Mouse (Mus musculus) gastrocnemius, adult 2 months (tissue): ENCODE data around the gene Rassf5. TPM values are rescaled to one million over a fixed set of nuclear protein-coding genes. Genes with fewer than 3 reads are reported as not detected.

Source experiments
- DNase-seq: peaks from one replicate; pipeline ENCODE4 v3.0.0; 2022
- H3K27ac ChIP-seq: fragments of 200-600 bp; 2 replicates; pipeline ENCODE4 v1.8.1; 2022; ENCODE audit warnings: mild to moderate bottlenecking
- H3K4me3 ChIP-seq: fragments of 200-600 bp; 2 replicates; pipeline ENCODE4 v1.8.1; 2022; ENCODE audit warnings: mild to moderate bottlenecking, moderate library complexity
- CTCF ChIP-seq: fragments of 200-600 bp; IDR thresholded peaks from 2 replicates; pipeline ENCODE4 v1.8.1; 2022; ENCODE audit warnings: antibody characterized with exemption, mild to moderate bottlenecking, moderate library complexity
- intact Hi-C: fragments of 180-260 bp; cut with DNase I; formaldehyde crosslinking; loops from one replicate; pipeline ENCODE4 v1.15.1; 2025
- total RNA-seq, 2 experiments: library from RNA; stranded (reverse); gene quantifications; 2 replicates each; pipeline ENCODE4 v1.2.3; 2021

Gene Rassf5
- total RNA-seq, 2 experiments from 2014 or later, result 0.71 to 1.1 TPM

DNA sequence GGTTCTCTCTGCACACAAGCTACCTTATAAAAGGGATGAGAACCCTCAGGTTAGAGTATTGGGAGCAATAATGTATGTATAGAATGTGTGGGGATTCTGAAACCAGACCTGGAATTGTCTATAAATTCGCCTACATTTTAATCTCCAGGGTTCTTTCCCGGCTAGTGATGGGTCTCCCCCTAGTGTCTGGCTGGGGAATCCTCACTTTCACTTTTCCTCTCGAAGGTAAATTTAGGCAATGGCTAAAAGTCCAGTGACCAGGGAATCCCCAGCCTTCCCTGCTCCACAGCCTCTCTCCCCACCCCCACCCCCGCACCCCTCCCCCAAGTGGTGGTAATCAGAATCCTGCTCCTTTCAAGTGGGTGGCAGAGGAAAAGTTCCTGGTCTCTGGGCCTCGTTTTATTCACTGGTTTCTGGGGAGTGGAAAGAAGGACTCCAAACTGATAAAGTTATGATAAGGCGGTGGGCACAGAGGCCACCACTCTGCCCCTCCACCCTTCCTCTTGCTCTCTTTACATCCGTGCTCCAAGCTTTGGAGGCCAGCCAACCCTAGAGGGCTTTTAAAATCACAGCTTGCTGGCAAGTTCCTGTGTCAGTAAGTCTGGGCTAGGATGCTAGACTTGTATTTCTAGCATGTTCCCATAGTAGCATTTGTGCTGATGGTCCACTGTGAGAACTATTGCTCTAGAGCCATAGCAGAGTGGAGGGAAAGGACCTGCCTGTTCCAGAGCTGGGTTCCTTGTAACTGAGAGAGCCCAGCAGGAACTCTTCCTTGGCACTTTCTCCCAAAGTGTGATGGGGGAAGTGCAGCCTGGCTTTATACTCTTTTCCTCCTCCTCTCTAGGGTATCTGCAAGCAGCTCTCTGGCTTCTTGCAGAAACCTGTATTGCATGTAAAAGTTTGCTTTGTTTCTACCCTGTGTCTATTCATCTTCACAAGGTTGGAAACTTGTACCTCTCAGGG, 1.7 kb upstream of the Rassf5 start:
- no peak for DNase-seq
- Histone ChIP-seq H3K27ac (peak overlapping the region; percentile 32; the same call in 1 of the 2 replicates), H3K4me3 (peak overlapping the region; percentile 88)
- TF ChIP-seq CTCF, result peak; percentile 82
- intact Hi-C loops, result loop anchor here (1.0 to 5.0 kb wide), 2 partner anchors 65 to 129 kb away; no protein-coding TSS in a partner anchor

- Histone ChIP-seq H3K4me3 (peak overlapping the region; percentile 88), H3K27ac (no peak overlapping the region; the same call in 1 of the 2 replicates)
- intact Hi-C loops, result loop anchor here (1.0 to 5.0 kb wide), 2 partner anchors 65 to 129 kb away; no protein-coding TSS in a partner anchor
- peak; percentile 59 for DNase-seq
- peak; percentile 62 for TF ChIP-seq CTCF
Observed at GRCm38 (mm10) chr1:131245926-131246325, 868 bp upstream of the Rassf5 start.

- intact Hi-C loops, result loop anchor here (5.0 kb wide), 2 partner anchors 37 to 127 kb away; no protein-coding TSS in a partner anchor
- DNase-seq, result no peak
- Histone ChIP-seq H3K27ac (peak overlapping the region; percentile 79), H3K4me3 (peak overlapping the region; percentile 88)
- TF ChIP-seq CTCF, result no peak
Observed at GRCm38 (mm10) chr1:131244536-131245088, 446 bp downstream of the Rassf5 start.

GRCm38 (mm10) chr1:131242956-131243355, 2.1 kb downstream of the Rassf5 start:
- intact Hi-C loops, result loop anchor here (5.0 kb wide), 1 partner anchor 36 kb away; no protein-coding TSS in a partner anchor
- TF ChIP-seq CTCF, result no peak
- no peak overlapping the region for H3K4me3 ChIP-seq

DNA sequence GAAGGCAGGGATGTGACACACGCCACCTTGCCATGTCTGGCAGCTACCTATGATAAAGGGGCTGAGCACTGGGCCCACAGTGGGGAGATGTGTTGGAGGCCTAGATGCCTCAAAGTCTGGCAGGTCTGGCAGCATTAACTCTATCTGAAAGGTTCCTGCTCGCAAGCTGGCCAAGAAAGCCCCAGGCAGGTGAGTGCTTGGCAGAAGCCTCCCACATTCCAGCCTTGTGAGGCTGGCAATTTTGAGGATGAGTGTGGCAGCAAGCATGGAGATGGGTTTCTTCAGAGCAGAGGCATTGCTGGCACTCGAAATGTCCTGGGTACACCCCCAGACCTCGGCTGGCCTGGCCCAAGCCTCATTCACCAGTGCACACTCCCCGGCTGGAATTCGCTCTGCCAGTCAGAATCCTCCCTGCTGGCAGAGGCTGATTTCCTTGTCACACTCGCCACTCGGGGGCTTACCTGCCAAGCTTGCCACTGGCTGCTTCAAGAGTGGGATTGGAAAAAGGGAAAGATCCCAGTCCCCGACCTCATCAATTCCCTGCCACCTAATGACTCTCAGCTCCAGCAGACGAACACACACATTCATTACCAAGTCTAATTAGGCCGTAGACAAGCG, 5.4 kb downstream of the Rassf5 start:
- DNase-seq, result no peak
- intact Hi-C loops, result loop anchor here (5.0 kb wide), 1 partner anchor 32 kb away; no protein-coding TSS in a partner anchor

More at GRCm38 (mm10) chr1:131242956-131243355, 2.1 kb downstream of the Rassf5 start:
- peak overlapping the region; percentile 16; the same call in 1 of the 2 replicates for H3K27ac ChIP-seq
- DNase-seq, result no peak

GRCm38 (mm10) chr1:131238931-131239381, 6.1 kb downstream of the Rassf5 start:
- no peak overlapping the region for H3K4me3 ChIP-seq
- intact Hi-C loops, result no loop called here
- TF ChIP-seq CTCF, result no peak
- DNase-seq, result peak; percentile 79
- peak overlapping the region; percentile 65 for H3K27ac ChIP-seq

More for the DNA sequence above, 5.4 kb downstream of the Rassf5 start:
- Histone ChIP-seq H3K27ac (peak overlapping the region; percentile 65), H3K4me3 (no peak overlapping the region)
- TF ChIP-seq CTCF, result no peak

GRCm38 (mm10) chr1:131236077-131236476, 9.0 kb downstream of the Rassf5 start:
- TF ChIP-seq CTCF, result no peak
- Histone ChIP-seq H3K27ac (no peak overlapping the region; the same call in 1 of the 2 replicates), H3K4me3 (no peak overlapping the region)
- no peak for DNase-seq
- intact Hi-C loops, result no loop called here

DNA sequence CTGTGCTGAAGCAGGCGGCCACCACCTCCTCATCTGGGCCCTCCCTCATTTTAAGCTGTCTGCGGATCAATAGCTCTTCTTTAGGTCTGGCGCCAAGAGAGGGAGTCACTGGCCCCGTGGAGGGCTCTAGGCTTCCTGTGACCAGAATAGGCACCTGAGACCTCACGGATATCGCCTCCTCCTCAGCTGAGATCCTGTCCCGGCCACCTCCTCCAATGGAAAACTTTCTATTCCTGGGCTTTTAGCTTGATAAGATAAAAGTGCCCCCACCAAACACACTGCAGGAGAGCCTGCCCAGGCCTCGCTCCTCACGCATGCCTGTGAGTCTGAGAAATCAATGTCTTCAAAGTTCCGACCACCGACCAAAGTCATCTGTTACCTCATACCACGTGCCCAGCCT, 11.5 kb downstream of the Rassf5 start:
- intact Hi-C loops, result no loop called here
- no peak overlapping the region for H3K27ac ChIP-seq
- no peak overlapping the region for H3K4me3 ChIP-seq
- TF ChIP-seq CTCF, result no peak
- DNase-seq, result no peak

DNA sequence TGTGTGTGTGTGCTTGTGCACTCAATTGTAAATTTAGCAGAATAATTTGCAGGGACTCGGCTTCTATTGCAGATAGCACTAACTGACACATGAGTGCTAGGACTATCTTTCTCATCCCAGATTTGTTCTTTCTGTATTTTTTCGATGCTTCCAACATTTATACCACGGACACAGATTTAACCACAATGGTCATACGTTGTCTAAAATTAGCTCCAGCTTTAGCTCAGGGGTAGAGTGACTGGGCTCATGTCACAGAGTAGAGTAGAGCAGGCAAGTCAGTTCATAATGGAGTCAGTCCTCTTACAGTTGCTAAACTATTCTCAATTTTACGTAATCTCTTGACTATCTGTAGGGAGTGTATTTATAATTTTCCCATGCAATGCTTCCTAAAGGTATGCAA, 16.4 kb downstream of the Rassf5 start:
- no peak for DNase-seq
- no peak overlapping the region for H3K27ac ChIP-seq
- H3K4me3 ChIP-seq, result no peak overlapping the region
- intact Hi-C loops, result no loop called here
- no peak for TF ChIP-seq CTCF

GRCm38 (mm10) chr1:131228225-131228624, 16.8 kb downstream of the Rassf5 start:
- no peak for DNase-seq
- Histone ChIP-seq H3K27ac (no peak overlapping the region), H3K4me3 (no peak overlapping the region)
- intact Hi-C loops, result no loop called here
- TF ChIP-seq CTCF, result no peak

GRCm38 (mm10) chr1:131224848-131225471, 20.1 kb downstream of the Rassf5 start:
- intact Hi-C loops, result no loop called here
- H3K4me3 ChIP-seq, result no peak overlapping the region
- no peak overlapping the region for H3K27ac ChIP-seq
- TF ChIP-seq CTCF, result no peak
- DNase-seq, result no peak

DNA sequence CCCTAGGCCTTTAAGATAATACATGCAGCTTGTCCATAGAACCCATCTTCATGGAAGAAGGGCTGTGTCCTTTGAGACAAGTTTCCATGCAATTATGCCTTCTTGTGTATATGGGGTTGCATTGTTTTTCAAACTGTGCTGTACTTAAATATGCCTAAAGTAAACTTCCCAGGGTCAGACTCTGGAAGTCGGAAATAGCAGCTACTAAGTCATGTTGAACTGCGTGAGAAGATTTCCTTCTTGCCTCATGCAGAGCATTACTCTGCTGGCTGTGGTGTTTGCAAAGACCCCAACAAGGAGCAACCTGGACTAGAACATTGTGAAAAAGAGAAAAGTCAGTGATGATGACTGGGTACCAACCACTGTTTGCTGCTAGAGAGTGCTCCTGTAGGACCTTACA, 21.7 kb downstream of the Rassf5 start:
- no peak for DNase-seq
- no peak for TF ChIP-seq CTCF
- no peak overlapping the region for H3K4me3 ChIP-seq
- intact Hi-C loops, result no loop called here
- no peak overlapping the region for H3K27ac ChIP-seq
